Mouse (Mus musculus) lung, postnatal 36 days (tissue): ENCODE results near the gene Khdc3.
"Not testable (repeated sequence)": the region's sequence is repeated elsewhere in the genome, so short reads cannot be mapped to it uniquely, and the experiment has no call there.

Experiments
- DNase-seq: peaks from one replicate; pipeline ENCODE4 v3.0.0; 2022; ENCODE audit warnings: mixed read lengths

Khdc3 gene

DNA sequence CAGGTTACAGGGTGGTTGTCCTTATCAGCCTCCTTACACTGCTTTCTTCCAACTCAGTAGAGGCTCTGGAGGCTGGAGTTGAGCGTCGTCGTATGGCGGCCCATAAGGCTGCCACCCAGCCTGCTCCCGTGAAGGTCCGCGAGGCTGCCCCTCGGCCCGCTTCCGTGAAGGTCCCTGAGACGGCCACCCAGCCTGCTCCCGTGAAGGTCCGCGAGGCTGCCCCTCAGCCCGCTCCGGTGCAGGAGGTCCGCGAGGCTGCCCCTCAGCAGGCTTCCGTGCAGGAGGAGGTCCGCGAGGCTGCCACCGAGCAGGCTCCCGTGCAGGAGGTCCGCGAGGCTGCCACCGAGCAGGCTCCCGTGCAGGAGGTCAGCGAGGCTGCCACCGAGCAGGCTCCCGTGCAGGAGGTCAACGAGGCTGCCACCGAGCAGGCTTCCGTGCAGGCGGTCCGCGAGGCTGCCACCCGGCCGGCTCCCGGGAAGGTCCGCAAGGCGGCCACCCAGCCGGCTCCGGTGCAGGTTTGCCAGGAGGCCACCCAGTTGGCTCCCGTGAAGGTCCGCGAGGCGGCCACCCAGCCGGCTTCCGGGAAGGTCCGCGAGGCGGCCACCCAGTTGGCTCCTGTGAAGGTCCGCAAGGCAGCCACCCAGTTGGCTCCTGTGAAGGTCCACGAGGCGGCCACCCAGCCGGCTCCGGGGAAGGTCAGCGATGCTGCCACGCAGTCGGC, 1.7 kb downstream of the Khdc3 start:
- DNase-seq = no peak

DNA sequence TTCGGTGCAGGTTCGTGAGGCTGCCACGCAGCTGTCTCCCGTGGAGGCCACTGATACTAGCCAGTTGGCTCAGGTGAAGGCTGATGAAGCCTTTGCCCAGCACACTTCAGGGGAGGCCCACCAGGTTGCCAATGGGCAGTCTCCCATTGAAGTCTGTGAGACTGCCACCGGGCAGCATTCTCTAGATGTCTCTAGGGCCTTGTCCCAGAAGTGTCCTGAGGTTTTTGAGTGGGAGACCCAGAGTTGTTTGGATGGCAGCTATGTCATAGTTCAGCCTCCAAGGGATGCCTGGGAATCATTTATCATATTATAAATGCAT, 2.2 kb downstream of the Khdc3 start:
- DNase-seq = no peak

- DNase-seq = no peak
These were observed 3.5 kb downstream of the Khdc3 start for GRCm38 (mm10) chr9:73105141-73105540.

GRCm38 (mm10) chr9:73105771-73106170, 4.1 kb downstream of the Khdc3 start:
- no peak for DNase-seq

- DNase-seq = peak; percentile 92
These were observed 11.6 kb downstream of the Khdc3 start, which contains the start of gene Rsl24d1 for GRCm38 (mm10) chr9:73112919-73113906. Gene Rsl24d1 (plus strand): TSS chr9:73113426.

- DNase-seq = not testable (repeated sequence)
These were observed 15.1 kb downstream of the Khdc3 start for GRCm38 (mm10) chr9:73116704-73117103.

GRCm38 (mm10) chr9:73118012-73118411, 16.4 kb downstream of the Khdc3 start:
- DNase-seq = no peak

- DNase-seq = peak; percentile 32
These were observed 20.1 kb downstream of the Khdc3 start for GRCm38 (mm10) chr9:73121735-73122134.

DNA sequence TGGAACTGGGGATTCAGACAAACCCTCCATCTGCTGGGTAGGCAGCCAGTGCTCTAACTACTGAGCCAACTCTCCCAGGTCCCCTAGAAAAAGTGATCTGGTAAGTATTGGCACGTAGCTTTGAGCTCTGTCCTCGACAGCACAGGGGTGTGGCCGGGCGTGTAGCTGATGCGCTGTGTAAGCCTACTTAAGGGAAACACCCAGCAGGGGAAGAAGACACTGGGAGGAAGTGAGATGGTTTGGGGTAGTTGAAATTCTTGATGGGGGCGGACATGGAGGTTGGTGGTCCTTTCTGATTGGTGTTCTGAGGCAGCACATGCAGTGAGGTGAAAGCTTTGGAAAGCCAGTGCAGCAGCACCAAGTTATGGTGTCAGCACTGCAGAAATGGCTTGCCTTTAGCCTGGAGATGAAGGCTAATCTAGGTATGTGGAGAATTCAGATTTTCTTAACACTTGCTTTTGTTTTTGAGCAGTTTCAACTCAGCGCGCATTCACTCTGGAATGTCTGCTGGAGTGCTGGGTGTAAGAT, 23.5 kb downstream of the Khdc3 start:
- DNase-seq = no peak

DNA sequence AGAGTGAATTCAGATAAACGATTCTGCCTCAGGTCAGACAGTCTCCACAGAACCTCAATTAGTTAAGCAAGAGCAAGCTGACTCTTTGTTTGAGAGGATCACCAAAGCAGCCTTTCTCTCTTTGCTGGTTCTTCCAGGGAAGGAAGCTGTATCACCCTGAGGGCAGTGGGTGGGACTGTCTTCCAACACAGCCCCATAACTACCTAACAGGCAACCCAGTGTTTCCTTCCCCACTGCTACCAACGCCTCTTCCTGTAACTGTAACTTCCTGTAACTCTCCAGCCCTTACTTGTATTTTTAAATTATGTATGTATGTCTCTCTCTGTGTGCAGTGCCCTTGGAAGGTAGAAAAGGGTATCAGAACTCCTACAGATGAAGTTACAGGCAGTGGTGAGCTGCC, 25.8 kb downstream of the Khdc3 start:
- DNase-seq = no peak

DNA sequence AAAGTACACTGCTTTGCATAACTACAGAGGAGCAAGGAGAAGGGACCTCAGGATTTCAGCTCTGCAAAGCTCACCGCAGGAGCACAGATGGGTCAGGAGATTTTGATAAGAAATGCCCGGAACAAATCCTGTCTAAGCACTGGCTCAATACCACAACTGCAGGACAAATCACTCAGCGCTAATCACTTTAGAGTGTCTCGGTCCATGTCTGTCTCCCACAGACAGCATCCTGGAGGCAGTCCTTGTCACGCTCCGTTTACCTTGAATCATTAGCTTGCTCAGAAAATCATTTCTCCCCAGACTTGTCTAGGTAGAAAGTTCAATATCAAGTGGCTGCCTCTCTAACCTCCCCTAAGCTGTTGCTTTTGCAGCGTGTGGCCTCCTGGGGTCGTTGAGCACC, 28.2 kb downstream of the Khdc3 start:
- DNase-seq = no peak

- DNase-seq = no peak
These were observed 28.9 kb downstream of the Khdc3 start for GRCm38 (mm10) chr9:73130529-73130928.

GRCm38 (mm10) chr9:73137341-73137886, 35.8 kb downstream of the Khdc3 start:
- no peak for DNase-seq
